Mouse (Mus musculus) limb, embryonic 12.5 days (tissue): ENCODE results near the gene Ankrd33. TPM values are rescaled to one million over a fixed set of nuclear protein-coding genes. Genes with fewer than 3 reads are reported as not detected.
"Not testable (repeated sequence)": the region's sequence is repeated elsewhere in the genome, so short reads cannot be mapped to it uniquely, and the experiment has no call there.

Source experiments
- ATAC-seq: fragments of 200-750 bp; cut with Nextera tagmentation; 2 replicates; pipeline ENCODE4 v1.8.0; 2017; ENCODE audit warnings: low read depth, moderate TSS enrichment; ENCODE audit not compliant: insufficient number of reproducible peaks, insufficient read depth, low FRiP score, low TSS enrichment
- H3K27ac ChIP-seq: fragments of 300-500 bp; sonication (generic); 2 replicates; pipeline ENCODE4 v1.5.1; 2016; ENCODE audit warnings: mild to moderate bottlenecking, moderate library complexity
- H3K27me3 ChIP-seq: fragments of 300-500 bp; sonication (generic); 2 replicates; pipeline ENCODE4 v1.6.1; 2016; ENCODE audit warnings: mild to moderate bottlenecking, moderate library complexity
- H3K36me3 ChIP-seq: fragments of 300-500 bp; sonication (generic); 2 replicates; pipeline ENCODE4 v1.6.1; 2016; ENCODE audit warnings: mild to moderate bottlenecking, moderate library complexity
- H3K4me1 ChIP-seq: fragments of 300-500 bp; sonication (generic); replicated peaks from 2 replicates; pipeline ENCODE4 v1.6.1; 2016
- H3K4me2 ChIP-seq: fragments of 300-500 bp; sonication (generic); 2 replicates; pipeline ENCODE4 v1.6.1; 2016; ENCODE audit warnings: mild to moderate bottlenecking, moderate library complexity
- H3K4me3 ChIP-seq: fragments of 300-500 bp; sonication (generic); replicated peaks from 2 replicates; pipeline ENCODE4 v1.5.1; 2016; ENCODE audit warnings: mild to moderate bottlenecking
- H3K9ac ChIP-seq: fragments of 300-500 bp; sonication (generic); replicated peaks from 2 replicates; pipeline ENCODE4 v1.6.1; 2016; ENCODE audit warnings: mild to moderate bottlenecking, moderate library complexity
- H3K9me3 ChIP-seq: fragments of 300-500 bp; sonication (generic); 2 replicates; pipeline ENCODE4 v1.6.1; 2016; ENCODE audit warnings: mild to moderate bottlenecking, moderate library complexity
- WGBS: fragments of 180-500 bp; shearing (Covaris S2); methylation state at CpG from one replicate; pipeline ENCODE4 v1.1.7; 2016; 5-methylcytosine and 5-hydroxymethylcytosine counted together
- polyA plus RNA-seq: library from polyadenylated mRNA; unstranded; fragments of >200 nt; fragmentation: Nextera tagmentation; extraction: Ambion mirVana; gene quantifications from 2 replicates; pipeline ENCODE4 v1.2.1, GENCODE M21; 2016

The Ankrd33 gene
- polyA plus RNA-seq, 1 experiment from 2014 or later: not detected

DNA sequence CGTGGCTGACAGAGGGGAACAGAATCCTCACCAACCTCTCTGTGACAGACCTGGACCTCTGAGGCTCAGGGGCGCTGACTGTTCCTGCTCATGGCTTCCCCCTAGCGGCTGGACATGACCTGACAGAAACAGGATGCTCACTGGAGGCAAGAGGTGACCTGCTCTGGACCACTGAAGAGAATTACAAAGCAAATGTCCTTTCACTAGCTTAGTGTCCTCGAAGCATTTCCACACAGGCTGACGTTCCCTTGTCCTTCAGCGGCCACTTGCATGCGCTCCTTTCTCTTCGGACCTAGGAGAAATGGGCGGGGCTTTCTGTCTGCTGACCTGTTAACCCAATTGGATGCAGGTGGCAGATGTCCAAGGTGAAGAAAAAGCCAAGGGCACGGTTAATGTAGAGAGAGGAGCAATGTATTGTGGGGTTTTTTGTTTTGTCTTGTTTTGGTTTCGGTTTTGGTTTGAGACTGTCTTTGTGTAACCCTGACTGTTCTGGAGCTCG lies 10.0 kb upstream of the Ankrd33 start:
- Histone ChIP-seq H3K4me3 (no peak overlapping the region), H3K36me3 (no peaks in the 10 kb centered on the region), H3K9ac (no peak overlapping the region), H3K9me3 (0 out of 2 replicates have a peak, but pooled peaks cover 3% of the 10 kb centered on the region), H3K4me2 (0 out of 2 replicates have a peak overlapping the region, but pooled peaks have one; percentile 32), H3K27me3 (no peaks in the 10 kb centered on the region), H3K27ac (no peak overlapping the region), H3K4me1 (0 out of 2 replicates have a peak, but pooled peaks cover 3% of the 10 kb centered on the region)
- ATAC-seq: peak; percentile 66; the same call in 1 of the 2 replicates
- WGBS: 17% methylated on average over 12 of the region's 12 CpGs

DNA sequence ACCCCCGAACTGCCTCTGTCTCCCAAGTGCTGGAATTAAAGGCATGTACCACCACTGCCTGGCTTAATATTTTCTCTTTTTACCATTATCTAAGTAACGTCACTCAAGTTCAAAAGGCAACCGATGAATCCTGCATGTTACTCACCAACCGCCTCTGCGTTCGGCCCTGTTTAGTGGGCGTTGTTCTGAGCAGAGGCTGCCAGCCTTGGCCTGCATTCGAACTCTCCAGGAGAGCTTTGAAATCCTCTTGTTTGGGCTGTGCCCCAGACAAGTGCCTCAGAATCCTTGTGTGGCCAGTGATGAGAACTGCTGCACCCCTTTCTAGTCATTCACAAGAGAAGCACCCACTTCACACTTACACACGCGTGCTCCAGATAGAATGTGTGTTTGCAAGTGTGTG lies 9.5 kb upstream of the Ankrd33 start:
- Histone ChIP-seq H3K27me3 (peaks cover under 1% of the 10 kb centered on the region; the same call in 1 of the 2 replicates), H3K4me2 (no peak overlapping the region), H3K4me1 (0 out of 2 replicates have a peak, but pooled peaks cover 3% of the 10 kb centered on the region), H3K4me3 (no peak overlapping the region), H3K36me3 (no peaks in the 10 kb centered on the region), H3K9ac (no peak overlapping the region), H3K9me3 (0 out of 2 replicates have a peak, but pooled peaks cover 3% of the 10 kb centered on the region), H3K27ac (no peak overlapping the region)
- no peak for ATAC-seq
- 87% methylated on average over 10 of the region's 10 CpGs for WGBS

DNA sequence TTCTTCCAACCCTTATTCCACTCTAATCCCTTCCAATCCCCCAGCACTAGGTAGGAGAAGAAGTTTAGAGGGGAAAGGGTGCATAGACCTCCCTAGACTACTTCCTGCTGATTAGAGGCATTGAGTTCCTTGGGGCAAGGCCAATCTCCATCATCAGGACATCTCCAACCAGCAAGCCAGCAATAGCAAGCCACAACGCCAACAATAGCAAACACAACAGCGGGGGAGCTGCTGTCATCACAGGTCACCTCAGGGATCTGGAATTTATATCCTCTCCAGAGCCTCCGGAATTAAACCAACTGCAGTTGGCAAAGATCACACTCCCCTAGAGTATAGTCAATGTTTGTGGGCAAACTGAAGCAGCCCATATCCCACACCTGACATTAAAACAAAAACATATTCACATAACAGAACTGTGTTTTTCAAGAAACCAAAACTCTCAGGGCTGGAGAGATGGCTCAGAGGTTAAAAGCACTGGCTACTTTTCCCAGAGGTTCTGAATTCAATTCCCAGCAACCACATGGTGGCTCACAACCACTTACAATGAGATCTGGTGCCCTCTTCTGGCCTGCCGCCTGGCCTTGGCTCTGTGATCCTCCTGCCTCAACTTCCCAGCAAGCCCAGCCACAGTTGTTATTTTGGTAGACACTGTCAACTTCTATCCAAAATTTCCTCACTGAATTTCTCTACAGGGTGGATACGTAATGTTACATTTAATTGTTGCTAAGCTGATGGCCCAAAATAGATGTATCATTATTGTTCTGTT lies 7.5 kb upstream of the Ankrd33 start:
- WGBS: 85% methylated on average over 5 of the region's 5 CpGs
- H3K9me3 ChIP-seq: 0 out of 2 replicates have a peak, but pooled peaks cover 3% of the 10 kb centered on the region
- ATAC-seq: no peak
- H3K4me3 ChIP-seq: no peak overlapping the region
- H3K27me3 ChIP-seq: peaks cover 8% of the 10 kb centered on the region; the same call in 1 of the 2 replicates
- H3K27ac ChIP-seq: no peak overlapping the region
- no peak overlapping the region for H3K4me2 ChIP-seq
- H3K36me3 ChIP-seq: no peaks in the 10 kb centered on the region
- H3K4me1 ChIP-seq: 0 out of 2 replicates have a peak, but pooled peaks cover 3% of the 10 kb centered on the region
- H3K9ac ChIP-seq: no peak overlapping the region

DNA sequence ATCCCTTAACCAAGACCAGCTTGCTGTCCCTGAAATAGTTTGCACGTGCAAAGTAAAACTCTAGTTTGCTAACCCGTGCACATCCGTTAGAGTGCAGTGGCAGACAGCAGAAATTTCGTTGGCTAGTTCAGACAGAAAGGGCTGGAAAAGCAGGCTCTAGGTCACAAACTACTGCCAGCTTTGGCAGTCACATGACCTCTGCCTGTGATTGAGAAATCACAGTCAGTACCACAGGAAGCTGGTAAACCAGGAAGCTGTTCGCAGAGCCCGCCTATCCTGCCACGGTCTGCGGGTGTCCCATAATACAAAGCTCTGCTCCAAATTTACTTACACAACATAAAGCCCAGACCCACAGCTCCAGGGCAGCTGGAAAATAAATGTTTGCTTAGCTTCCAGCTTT lies 2.4 kb upstream of the Ankrd33 start:
- H3K4me2 ChIP-seq: no peak overlapping the region
- 64% methylated on average over 8 of the region's 8 CpGs for WGBS
- ATAC-seq: no peak
- H3K9me3 ChIP-seq: peaks cover 6% of the 10 kb centered on the region; the same call in 1 of the 2 replicates
- H3K36me3 ChIP-seq: no peaks in the 10 kb centered on the region
- no peak overlapping the region for H3K4me3 ChIP-seq
- peaks cover 8% of the 10 kb centered on the region; the same call in 1 of the 2 replicates for H3K27me3 ChIP-seq
- H3K27ac ChIP-seq: peak overlapping the region; percentile 51; the same call in 1 of the 2 replicates
- H3K4me1 ChIP-seq: no peaks in the 10 kb centered on the region
- H3K9ac ChIP-seq: no peak overlapping the region

DNA sequence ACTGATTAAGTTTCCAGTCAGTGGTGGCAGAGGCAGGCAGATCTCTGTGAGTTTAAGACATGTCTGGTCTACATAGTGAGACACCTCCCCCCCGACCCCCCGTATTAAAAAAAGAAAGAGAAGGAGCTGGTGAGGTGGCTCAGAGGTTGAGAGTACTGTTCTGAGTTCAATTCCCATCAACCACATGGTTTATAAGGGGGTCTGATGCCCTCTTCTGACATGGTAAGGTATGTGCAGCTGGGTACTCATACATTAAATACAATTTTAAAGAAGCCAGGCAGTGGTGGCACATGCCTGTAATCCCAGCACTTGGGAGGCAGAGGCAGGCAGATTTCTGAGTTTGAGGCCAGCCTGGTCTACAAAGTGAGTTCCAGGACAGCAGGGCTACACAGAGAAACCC lies 1.8 kb upstream of the Ankrd33 start:
- 86% methylated on average over 2 of the region's 2 CpGs for WGBS
- not testable (repeated sequence) for H3K9ac ChIP-seq, ATAC-seq, H3K4me1 ChIP-seq, H3K27me3 ChIP-seq, H3K9me3 ChIP-seq, H3K36me3 ChIP-seq, H3K4me3 ChIP-seq, H3K4me2 ChIP-seq, H3K27ac ChIP-seq

DNA sequence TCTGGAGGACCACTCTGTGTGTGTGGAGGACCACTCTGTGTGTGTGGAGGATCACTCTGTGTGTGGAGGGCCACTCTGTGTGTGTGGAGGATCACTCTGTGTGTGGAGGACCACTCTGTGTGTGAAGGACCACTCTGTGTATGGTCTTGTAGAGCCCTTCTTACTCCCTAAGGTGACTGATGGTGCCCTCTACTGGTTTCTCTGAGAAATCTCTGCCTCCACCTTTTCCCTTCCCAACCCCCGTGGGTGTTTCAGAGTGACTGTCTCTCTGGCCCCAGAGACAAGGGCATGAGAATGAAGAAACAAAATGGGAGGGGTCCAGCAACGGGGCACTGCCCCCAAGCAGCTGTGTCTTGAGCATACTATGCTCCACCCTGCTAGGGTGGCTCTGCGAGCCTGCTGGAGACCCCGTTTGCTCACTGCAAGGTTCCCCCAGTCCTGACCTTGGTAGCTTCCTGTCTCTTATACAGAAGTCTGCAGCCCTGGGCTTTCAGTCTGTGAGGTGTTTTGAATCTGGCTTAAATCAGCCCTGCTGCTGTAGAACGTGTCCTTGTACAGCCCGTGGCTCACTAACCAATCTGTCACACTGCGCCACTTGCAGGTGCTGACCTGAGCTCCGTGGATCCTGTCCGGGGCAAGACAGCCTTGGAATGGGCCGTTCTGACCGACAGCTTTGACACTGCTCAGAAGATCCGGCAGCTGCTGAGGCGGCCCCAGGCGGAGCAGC lies 3.0 kb downstream of the Ankrd33 start:
- Histone ChIP-seq H3K27ac (no peak overlapping the region), H3K4me2 (no peak overlapping the region), H3K9ac (no peak overlapping the region), H3K27me3 (no peaks in the 10 kb centered on the region; the same call in 1 of the 2 replicates), H3K36me3 (no peaks in the 10 kb centered on the region), H3K9me3 (peaks cover 6% of the 10 kb centered on the region; the same call in 1 of the 2 replicates), H3K4me1 (0 out of 2 replicates have a peak, but pooled peaks cover 6% of the 10 kb centered on the region), H3K4me3 (no peak overlapping the region)
- WGBS: 52% methylated on average over 14 of the region's 14 CpGs
- no peak for ATAC-seq

DNA sequence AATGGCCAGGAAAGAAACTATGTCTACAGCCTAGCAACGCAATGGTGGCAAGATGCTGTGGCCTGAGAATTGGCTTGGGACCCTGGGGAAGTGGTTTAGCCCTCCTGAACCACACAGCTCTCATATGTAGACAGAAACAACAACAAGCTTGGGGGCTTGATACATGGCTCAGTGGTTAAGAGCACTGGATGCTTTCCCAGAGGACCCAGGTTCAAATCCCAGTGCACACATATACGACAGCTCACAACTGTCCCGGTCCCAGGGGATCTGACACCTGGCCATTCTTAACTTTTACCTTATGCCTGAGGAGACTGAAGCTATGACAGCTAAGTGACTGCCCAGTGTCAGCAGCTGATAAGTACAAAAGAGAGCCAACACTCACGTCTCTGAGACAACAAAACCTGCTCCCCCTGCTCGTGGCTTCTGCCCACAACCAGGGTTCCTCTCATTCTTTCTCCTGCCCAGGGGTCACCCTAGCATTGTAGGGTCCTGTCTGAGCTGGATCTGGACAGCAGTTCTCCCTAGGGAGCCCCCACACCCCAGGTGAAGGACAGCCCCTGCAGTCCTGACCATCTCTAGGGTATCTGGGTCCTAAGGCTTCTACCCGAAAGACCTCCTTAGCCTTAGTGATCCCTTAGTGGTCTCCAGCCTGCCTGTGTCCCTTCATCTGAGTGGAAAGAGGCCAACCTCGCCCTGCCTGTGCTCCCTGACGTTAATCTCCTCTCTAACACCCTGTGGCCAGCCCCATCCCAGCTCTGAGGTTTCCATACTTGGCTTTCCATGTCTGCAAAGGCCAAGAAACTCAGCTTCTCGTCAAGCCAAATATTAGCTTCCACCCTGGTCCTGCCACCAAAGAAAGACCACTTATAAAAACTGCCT lies 6.1 kb downstream of the Ankrd33 start:
- no peak overlapping the region for H3K4me2 ChIP-seq
- no peak overlapping the region for H3K4me3 ChIP-seq
- H3K27me3 ChIP-seq: peaks cover 4% of the 10 kb centered on the region; the same call in 1 of the 2 replicates
- no peak overlapping the region for H3K9ac ChIP-seq
- no peak overlapping the region for H3K27ac ChIP-seq
- peaks cover 7% of the 10 kb centered on the region; the same call in 1 of the 2 replicates for H3K9me3 ChIP-seq
- 68% methylated on average over 9 of the region's 9 CpGs for WGBS
- H3K36me3 ChIP-seq: no peaks in the 10 kb centered on the region
- no peak for ATAC-seq
- 0 out of 2 replicates have a peak, but pooled peaks cover 6% of the 10 kb centered on the region for H3K4me1 ChIP-seq

DNA sequence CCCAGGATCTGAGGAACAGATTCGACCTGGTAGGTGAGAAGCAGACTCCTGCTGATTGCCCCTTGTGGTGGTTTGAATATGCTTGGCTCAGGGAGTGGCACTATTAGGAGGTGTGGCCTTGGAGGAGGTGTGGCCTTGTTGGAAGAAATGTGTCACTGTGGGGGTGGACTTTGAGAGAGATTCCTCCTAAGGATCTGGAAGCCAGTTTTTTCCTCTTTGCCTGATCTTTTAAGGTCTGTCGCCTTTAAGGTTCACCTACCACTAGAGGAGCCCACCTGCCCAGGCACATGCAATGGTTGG lies 6.7 kb downstream of the Ankrd33 start:
- peaks cover 9% of the 10 kb centered on the region for H3K27me3 ChIP-seq
- peaks cover 7% of the 10 kb centered on the region; the same call in 1 of the 2 replicates for H3K9me3 ChIP-seq
- no peak overlapping the region for H3K9ac ChIP-seq
- no peak for ATAC-seq
- 9% methylated on average over 2 of the region's 2 CpGs for WGBS
- H3K4me3 ChIP-seq: no peak overlapping the region
- 0 out of 2 replicates have a peak, but pooled peaks cover 6% of the 10 kb centered on the region for H3K4me1 ChIP-seq
- no peak overlapping the region for H3K4me2 ChIP-seq
- no peak overlapping the region for H3K27ac ChIP-seq
- H3K36me3 ChIP-seq: no peaks in the 10 kb centered on the region

DNA sequence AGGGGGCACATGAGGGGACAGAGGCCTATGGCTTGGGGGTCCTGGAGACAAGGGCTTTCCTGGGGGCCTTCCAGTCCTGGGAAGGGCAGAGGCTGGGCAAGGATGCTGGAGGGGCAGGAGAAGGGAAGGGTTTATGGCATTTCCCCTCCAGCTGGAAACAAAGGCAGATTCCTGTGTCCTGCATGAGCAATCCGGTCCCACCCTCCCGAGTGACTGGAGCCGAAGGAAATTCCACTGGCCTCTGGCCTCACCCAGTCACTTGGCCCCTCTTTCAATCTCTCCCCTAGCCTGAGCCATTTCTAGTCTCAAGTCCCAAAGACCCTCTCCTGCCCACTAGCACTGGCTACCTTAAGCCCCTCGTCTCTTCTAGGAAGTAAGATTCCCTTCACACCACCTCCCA lies 7.6 kb downstream of the Ankrd33 start:
- 62% methylated on average over 4 of the region's 4 CpGs for WGBS
- Histone ChIP-seq H3K27me3 (peaks cover 18% of the 10 kb centered on the region), H3K9ac (no peak overlapping the region), H3K4me3 (no peak overlapping the region), H3K36me3 (no peaks in the 10 kb centered on the region), H3K9me3 (peaks cover 7% of the 10 kb centered on the region; the same call in 1 of the 2 replicates), H3K4me1 (peaks cover 9% of the 10 kb centered on the region), H3K27ac (no peak overlapping the region), H3K4me2 (no peak overlapping the region)
- ATAC-seq: no peak

DNA sequence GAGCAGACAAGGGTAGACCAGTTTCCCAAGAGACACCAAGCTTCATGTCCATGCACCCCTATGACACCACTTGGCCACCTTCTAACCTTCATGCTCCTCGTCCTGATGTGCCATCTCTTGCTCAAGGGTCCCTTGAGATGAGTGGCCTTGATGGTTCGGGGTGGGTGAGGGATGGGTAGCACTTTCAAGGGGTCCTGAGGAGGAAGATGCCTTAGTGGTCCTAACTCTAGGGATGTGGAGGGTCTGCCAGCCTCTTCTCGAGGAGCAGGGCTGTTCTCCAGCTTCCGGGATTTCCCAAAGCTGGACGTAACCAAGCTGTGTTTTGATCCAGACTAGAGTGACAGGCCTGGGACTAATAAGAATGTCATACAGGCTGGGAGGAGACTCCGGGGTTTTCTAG lies 10.0 kb downstream of the Ankrd33 start:
- 88% methylated on average over 6 of the region's 6 CpGs for WGBS
- H3K4me1 ChIP-seq: peaks cover 19% of the 10 kb centered on the region
- H3K27ac ChIP-seq: no peak overlapping the region

More for the DNA sequence above, 10.0 kb downstream of the Ankrd33 start:
- Histone ChIP-seq H3K9me3 (peaks cover 7% of the 10 kb centered on the region; the same call in 1 of the 2 replicates), H3K4me2 (no peak overlapping the region), H3K9ac (no peak overlapping the region), H3K36me3 (no peaks in the 10 kb centered on the region), H3K4me3 (no peak overlapping the region), H3K27me3 (peaks cover 41% of the 10 kb centered on the region)
- ATAC-seq: no peak
